Mouse (Mus musculus) thymus, postnatal 4 days (tissue): ENCODE data around the gene Gm16440.
"Not testable (repeated sequence)": the region's sequence is repeated elsewhere in the genome, so short reads cannot be mapped to it uniquely, and the experiment has no call there.

Experiments used
- DNase-seq: peaks from one replicate; pipeline ENCODE4 v3.0.0; 2021

Gm16440 gene

GRCm38 (mm10) chr14:6390219-6390618 is at the start of gene Gm16440:
Gene Gm16440, minus strand, starts transcription at chr14:6390319.
- DNase-seq: not testable (repeated sequence)

GRCm38 (mm10) chr14:6426766-6427165 is 36.6 kb upstream of the Gm16440 start:
- peak; percentile 21 for DNase-seq

- peak; percentile 2 for DNase-seq
These were observed 36.2 kb upstream of the Gm16440 start for GRCm38 (mm10) chr14:6426353-6426752.

GRCm38 (mm10) chr14:6412382-6412781 is 22.3 kb upstream of the Gm16440 start, which contains the start of gene Gm3591:
Gene Gm3591, minus strand, starts transcription at chr14:6412482.
- not testable (repeated sequence) for DNase-seq

- DNase-seq: not testable (repeated sequence)
These were observed 46.5 kb downstream of the Gm16440 start, which contains the start of gene Gm3618 for GRCm38 (mm10) chr14:6343578-6343977. Gene Gm3618, minus strand, starts transcription at chr14:6343678.
